Mouse (Mus musculus) liver, embryonic 14.5 days (tissue): ENCODE measurements around the gene Scamp4. TPM values are rescaled to one million over a fixed set of nuclear protein-coding genes. Genes with fewer than 3 reads are reported as not detected.

Source experiments
- ATAC-seq: fragments of 200-750 bp; cut with Nextera tagmentation; 2 replicates; pipeline ENCODE4 v1.8.0; 2017; ENCODE audit warnings: moderate number of reproducible peaks, mild to moderate bottlenecking, moderate library complexity; ENCODE audit not compliant: insufficient read depth
- DNase-seq, 3 experiments: peaks; one replicate each; pipeline ENCODE4 v3.0.0-alpha.2; 2012 to 2013; ENCODE audit warnings: low read depth in 3 of 3, low spot score in 3 of 3
- H3K27ac ChIP-seq: fragments of 300-500 bp; sonication (generic); 2 replicates; pipeline ENCODE4 v1.5.1; 2014; ENCODE audit warnings: moderate library complexity, mild to moderate bottlenecking, control low read depth, inconsistent platforms
- H3K27me3 ChIP-seq: fragments of 300-500 bp; sonication (generic); 2 replicates; pipeline ENCODE4 v1.6.1; 2014; ENCODE audit warnings: mild to moderate bottlenecking, low read length, moderate library complexity; ENCODE audit not compliant: control insufficient read depth, insufficient read depth
- H3K36me3 ChIP-seq: fragments of 300-500 bp; sonication (generic); replicated peaks from 2 replicates; pipeline ENCODE4 v1.6.1; 2014; ENCODE audit warnings: low read depth; ENCODE audit not compliant: control insufficient read depth, insufficient read depth
- H3K4me1 ChIP-seq, 2 experiments: fragments of 200-500 bp in 1 of 2; fragments of 300-500 bp in 1 of 2; sonication (generic) in 1 of 2; replicated peaks; 2 replicates each; pipeline ENCODE4 v1.6.1; 2012 to 2014; ENCODE audit warnings: antibody characterized with exemption in 1 of 2, inconsistent platforms in 1 of 2, low read length in 1 of 2; ENCODE audit not compliant: control insufficient read depth in 2 of 2, insufficient read depth in 2 of 2
- H3K4me2 ChIP-seq: fragments of 300-500 bp; sonication (generic); 2 replicates; pipeline ENCODE4 v1.6.1; 2014; ENCODE audit warnings: low read depth, mild to moderate bottlenecking, control low read depth, moderate library complexity
- H3K4me3 ChIP-seq, 2 experiments: fragments of 200-500 bp in 1 of 2; fragments of 300-500 bp in 1 of 2; sonication (generic) in 1 of 2; 2 replicates each; pipeline ENCODE4 v1.5.1; 2012 to 2014; ENCODE audit warnings: low read depth in 2 of 2, low read length in 2 of 2, mild to moderate bottlenecking in 2 of 2, control low read depth in 1 of 2, inconsistent platforms in 1 of 2, moderate library complexity in 1 of 2; ENCODE audit not compliant: insufficient read depth in 1 of 2
- H3K9ac ChIP-seq: fragments of 300-500 bp; sonication (generic); replicated peaks from 2 replicates; pipeline ENCODE4 v1.6.1; 2014; ENCODE audit warnings: mild to moderate bottlenecking, control low read depth, moderate library complexity
- H3K9me3 ChIP-seq: fragments of 300-500 bp; sonication (generic); 2 replicates; pipeline ENCODE4 v1.6.1; 2016; ENCODE audit warnings: low read length, mixed read lengths; ENCODE audit not compliant: control insufficient read depth
- CTCF ChIP-seq: IDR thresholded peaks from 2 replicates; pipeline ENCODE4 v1.5.1; 2016; ENCODE audit warnings: antibody characterized with exemption, low read depth, control low read depth
- EP300 ChIP-seq: IDR thresholded peaks from 2 replicates; pipeline ENCODE4 v1.6.1; 2016; ENCODE audit warnings: antibody characterized with exemption, low read depth
- WGBS: fragments of 180-500 bp; shearing (Covaris S2); extraction: QIAGEN DNeasy Blood & Tissue Kit; methylation state at CpG from one replicate; pipeline ENCODE4 v1.1.7; 2014; ENCODE audit not compliant: insufficient replicate concordance; 5-methylcytosine and 5-hydroxymethylcytosine counted together
- polyA plus RNA-seq, 2 experiments: library from polyadenylated mRNA; depleted of rRNA in 1 of 2; stranded (reverse) in 1 of 2; unstranded in 1 of 2; fragments of >200 nt; fragmentation: Nextera tagmentation in 1 of 2; extraction: Ambion mirVana in 1 of 2; gene quantifications; 2 replicates each; pipeline versions ENCODE4 v1.2.1 to v1.2.3; 2012 to 2014

Gene Scamp4
- polyA plus RNA-seq, 2 experiments: 22.0 to 34.6 TPM

DNA sequence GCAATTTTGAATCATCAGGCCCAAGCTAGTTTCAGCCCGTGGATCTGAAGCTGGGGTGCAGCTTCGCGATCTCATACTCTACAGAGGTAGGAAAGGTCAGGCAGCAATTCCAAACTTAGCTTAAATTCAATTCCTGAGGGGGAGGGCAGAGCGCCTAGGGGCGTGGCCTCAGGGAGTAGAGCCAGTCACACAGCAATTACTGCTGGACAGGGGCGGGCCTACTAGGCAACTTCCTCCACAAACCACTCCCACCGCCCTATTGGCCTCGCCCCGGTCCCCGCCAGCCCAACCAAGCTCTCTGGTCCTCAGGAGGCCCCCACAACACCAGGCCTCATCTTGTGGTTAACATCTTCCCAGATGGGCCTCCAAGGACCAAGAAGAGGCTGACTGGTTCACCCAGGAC is 33.0 kb upstream of the Scamp4 start:
- ATAC-seq: peak; percentile 73
- peak overlapping the region; percentile 87 for H3K9ac ChIP-seq
- peak overlapping the region; percentile 77 for H3K4me2 ChIP-seq
- peaks cover 46 to 51% of the 10 kb centered on the region in 2 experiments for H3K4me1 ChIP-seq
- no peak for TF ChIP-seq CTCF
- TF ChIP-seq EP300: no peak
- no peaks in the 10 kb centered on the region for H3K9me3 ChIP-seq
- peak overlapping the region; percentile 99 for H3K27ac ChIP-seq
- 8% methylated on average over 10 of the region's 10 CpGs for WGBS
- DNase-seq: peak; percentile 86 to 87 (median 86)
- peaks cover 20% of the 10 kb centered on the region for H3K36me3 ChIP-seq
- no peaks in the 10 kb centered on the region for H3K27me3 ChIP-seq
- peak overlapping the region; percentile 69 to 90 for H3K4me3 ChIP-seq

DNA sequence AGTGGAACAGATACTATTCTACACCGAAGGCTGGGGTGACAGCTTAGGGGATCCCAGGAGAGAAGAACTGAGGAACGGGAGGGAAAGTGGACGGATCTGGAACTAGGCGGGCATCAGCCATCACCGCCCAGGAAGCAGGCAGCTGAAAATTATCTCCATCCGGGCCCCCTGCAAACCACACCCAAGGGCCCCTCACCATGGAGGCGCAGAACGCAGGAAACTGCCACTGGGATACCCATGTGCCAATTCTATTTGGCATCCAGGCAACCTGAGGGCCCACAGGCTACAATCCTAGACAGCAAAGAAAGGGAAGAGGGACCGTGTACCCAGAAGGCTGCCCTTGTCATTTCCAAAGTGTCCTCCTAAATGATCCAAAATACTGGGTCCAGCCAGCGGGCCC is 32.3 kb upstream of the Scamp4 start:
- Histone ChIP-seq H3K4me2 (peak overlapping the region; percentile 77), H3K9ac (peak overlapping the region; percentile 87), H3K9me3 (no peaks in the 10 kb centered on the region), H3K4me1 (peaks cover 54 to 59% of the 10 kb centered on the region in 2 experiments), H3K4me3 (peak overlapping the region; percentile 69 to 90), H3K27me3 (no peaks in the 10 kb centered on the region), H3K36me3 (peaks cover 21% of the 10 kb centered on the region), H3K27ac (peak overlapping the region; percentile 99)
- no peak for DNase-seq
- 21% methylated on average over 10 of the region's 10 CpGs for WGBS
- TF ChIP-seq EP300 (no peak), CTCF (no peak)
- peak; percentile 5; the same call in 1 of the 2 replicates for ATAC-seq

DNA sequence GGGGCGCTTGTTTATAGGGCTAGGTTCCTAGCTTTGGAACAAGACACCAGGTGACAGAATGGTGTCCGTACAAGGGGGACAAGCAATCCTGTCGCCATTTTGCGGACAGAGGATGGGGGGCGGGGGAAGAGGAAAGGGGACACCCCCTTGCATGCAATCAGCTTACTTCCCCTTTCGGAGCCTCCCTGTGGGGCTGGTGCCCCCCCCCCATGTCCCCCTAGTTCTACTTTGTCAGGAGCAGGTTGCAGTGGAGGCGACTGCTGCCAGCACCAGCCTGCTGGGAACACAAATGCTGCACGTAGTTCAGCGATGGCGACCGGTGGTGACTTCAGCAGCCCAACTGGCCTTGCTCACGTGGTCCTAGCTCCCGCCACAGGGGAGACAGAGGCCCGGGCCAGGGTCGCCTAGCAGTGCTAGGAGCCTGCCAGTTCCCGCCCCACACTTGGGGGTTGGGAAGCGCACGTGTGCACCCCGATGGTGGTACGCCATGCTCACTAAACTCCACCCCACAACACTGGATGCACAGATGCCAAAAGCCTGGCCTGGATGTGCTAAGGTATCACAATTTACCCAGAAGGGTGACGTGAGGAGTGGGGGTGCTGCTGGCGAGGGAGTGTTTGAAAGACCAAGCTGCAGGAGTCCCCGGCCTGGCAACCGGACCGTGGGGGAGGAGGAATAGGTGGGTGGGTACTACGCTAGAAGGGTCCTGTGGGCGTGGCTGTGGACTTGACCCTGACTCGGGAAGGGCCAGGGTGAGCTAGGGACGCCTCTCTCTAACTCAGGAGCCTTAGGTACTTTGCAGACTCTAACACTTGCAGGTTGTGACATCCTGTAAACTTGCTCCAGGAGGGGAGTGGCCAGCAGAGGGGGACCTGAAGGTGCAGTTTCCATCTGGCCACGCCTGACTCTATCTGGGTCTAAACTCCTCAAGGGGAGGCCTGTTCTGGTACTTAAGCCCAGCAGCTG is 31.5 kb upstream of the Scamp4 start:
- peaks cover 57 to 64% of the 10 kb centered on the region in 2 experiments for H3K4me1 ChIP-seq
- peak overlapping the region; percentile 87 for H3K9ac ChIP-seq
- 9% methylated on average over 30 of the region's 30 CpGs for WGBS

DNA sequence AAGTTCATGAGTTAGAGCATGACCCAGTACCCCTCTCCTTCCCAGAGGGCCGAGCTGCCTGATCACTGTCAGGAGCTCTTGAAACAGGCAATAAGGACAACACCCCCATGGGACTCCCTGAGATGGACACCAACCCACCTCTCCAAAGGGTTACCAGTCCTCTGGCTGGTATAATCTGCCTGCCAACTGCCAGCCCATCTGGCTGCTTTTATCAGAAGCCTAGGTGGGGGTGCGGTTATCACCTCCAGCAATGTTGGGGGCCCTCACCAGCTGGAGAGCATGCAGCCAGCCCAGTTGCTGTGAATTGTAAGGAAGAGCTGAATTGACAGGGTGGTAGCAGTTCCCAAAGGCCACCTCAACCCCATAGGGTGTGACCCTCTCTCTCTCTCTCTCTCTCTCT is 30.2 kb upstream of the Scamp4 start:
- DNase-seq (peak; percentile 77 to 81 (median 79)), ATAC-seq (peak; percentile 45)
- TF ChIP-seq EP300: no peak
- TF ChIP-seq CTCF: no peak
- H3K4me1 ChIP-seq: peaks cover 54 to 60% of the 10 kb centered on the region in 2 experiments
- no peaks in the 10 kb centered on the region for H3K9me3 ChIP-seq
- no peaks in the 10 kb centered on the region for H3K27me3 ChIP-seq
- peak overlapping the region; percentile 87 for H3K9ac ChIP-seq
- peak overlapping the region; percentile 99 for H3K27ac ChIP-seq
- H3K4me3 ChIP-seq: peak overlapping the region; percentile 69 to 90
- WGBS: 19% methylated on average over 2 of the region's 2 CpGs
- peak overlapping the region; percentile 77 for H3K4me2 ChIP-seq
- peaks cover 18% of the 10 kb centered on the region for H3K36me3 ChIP-seq

More for the DNA sequence above, 31.5 kb upstream of the Scamp4 start:
- Histone ChIP-seq H3K4me2 (peak overlapping the region; percentile 77), H3K36me3 (peaks cover 18% of the 10 kb centered on the region), H3K9me3 (no peaks in the 10 kb centered on the region), H3K27ac (peak overlapping the region; percentile 99), H3K27me3 (no peaks in the 10 kb centered on the region), H3K4me3 (peak overlapping the region; percentile 69 to 90)
- DNase-seq (no peak), ATAC-seq (peak; percentile 51)
- peak; percentile 35 for TF ChIP-seq CTCF
- no peak for TF ChIP-seq EP300

DNA sequence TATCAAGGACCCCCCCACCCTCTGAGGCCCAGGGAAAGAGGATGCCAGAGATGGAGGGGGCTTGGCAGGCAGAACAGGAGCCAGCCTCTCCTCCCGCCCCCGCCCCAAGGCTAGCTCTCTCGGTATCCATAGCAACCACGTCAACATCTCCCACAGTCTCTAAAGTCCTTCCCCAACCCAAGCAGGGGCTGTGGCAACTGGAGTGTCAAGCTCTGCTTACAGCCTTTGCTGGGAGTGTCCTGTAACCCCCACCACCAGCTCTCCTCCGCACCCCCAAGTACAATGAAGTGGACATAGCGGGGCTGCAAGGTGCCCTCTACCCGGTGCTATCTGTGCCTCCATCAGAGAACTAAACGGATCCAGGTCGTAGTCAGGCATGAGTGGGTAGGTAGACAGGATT is 28.7 kb upstream of the Scamp4 start:
- WGBS: 50% methylated on average over 9 of the region's 9 CpGs
- H3K36me3 ChIP-seq: peaks cover 4% of the 10 kb centered on the region; the same call in 1 of the 2 replicates
- no peaks in the 10 kb centered on the region for H3K27me3 ChIP-seq
- ATAC-seq: no peak
- DNase-seq: no peak
- peak overlapping the region; percentile 99 for H3K27ac ChIP-seq
- H3K9me3 ChIP-seq: no peaks in the 10 kb centered on the region
- peaks cover 56 to 68% of the 10 kb centered on the region in 2 experiments for H3K4me1 ChIP-seq
- TF ChIP-seq CTCF (no peak), EP300 (no peak)
- peak overlapping the region; percentile 87 for H3K9ac ChIP-seq
- peak overlapping the region; percentile 77 for H3K4me2 ChIP-seq
- peak overlapping the region; percentile 17 to 69 for H3K4me3 ChIP-seq
